Mouse (Mus musculus): ENCODE data around the gene Nlk. TPM values are rescaled to one million over a fixed set of nuclear protein-coding genes. Genes with fewer than 3 reads are reported as not detected.

Gene Nlk
- polyA plus RNA-seq, 1 experiment = 25.6 TPM

- Histone ChIP-seq H3K4me1 (ENCODE audit: control insufficient read depth, insufficient read depth, low read length) (peaks cover 5% of the 10 kb centered on the region; the same call in 1 of the 2 replicates), H3K27me3 (ENCODE audit: control insufficient read depth, insufficient read depth, low read length) (no peaks in the 10 kb centered on the region), H3K4me3 (replicated peaks; ENCODE audit: insufficient read depth, low read depth, low read length) (no peak overlapping the region), H3K27ac (ENCODE audit: insufficient read depth, low read length) (no peak overlapping the region)
- 85% methylated on average over 3 of the region's 3 CpGs for WGBS
- TF ChIP-seq CTCF (IDR thresholded peaks at IDR 0.05; ENCODE audit: borderline replicate concordance, insufficient read depth, low read depth, low read length) = no peak
- TF ChIP-seq POLR2A (IDR thresholded peaks at IDR 0.05; ENCODE audit: borderline replicate concordance, insufficient read depth, low read length) = no peak
- no peak for DNase-seq
Measured at GRCm38 (mm10) chr11:78642151-78642550, 55.0 kb downstream of the Nlk start.

- Histone ChIP-seq H3K27ac (ENCODE audit: insufficient read depth, low read length) (no peak overlapping the region), H3K4me3 (replicated peaks; ENCODE audit: insufficient read depth, low read depth, low read length) (no peak overlapping the region), H3K27me3 (ENCODE audit: control insufficient read depth, insufficient read depth, low read length) (no peaks in the 10 kb centered on the region), H3K4me1 (ENCODE audit: control insufficient read depth, insufficient read depth, low read length) (peaks cover 5% of the 10 kb centered on the region; the same call in 1 of the 2 replicates)
- no peak for DNase-seq
- WGBS = 92% methylated on average over 3 of the region's 3 CpGs
- TF ChIP-seq CTCF (IDR thresholded peaks at IDR 0.05; ENCODE audit: borderline replicate concordance, insufficient read depth, low read depth, low read length) (no peak), POLR2A (IDR thresholded peaks at IDR 0.05; ENCODE audit: borderline replicate concordance, insufficient read depth, low read length) (no peak)
Measured at GRCm38 (mm10) chr11:78641088-78641487, 56.1 kb downstream of the Nlk start.

- H3K4me1 ChIP-seq (ENCODE audit: control insufficient read depth, insufficient read depth, low read length) = no peaks in the 10 kb centered on the region; the same call in 1 of the 2 replicates
- 97% methylated on average over 2 of the region's 2 CpGs for WGBS
- no peak overlapping the region for H3K4me3 ChIP-seq (replicated peaks; ENCODE audit: insufficient read depth, low read depth, low read length)
- no peaks in the 10 kb centered on the region for H3K27me3 ChIP-seq (ENCODE audit: control insufficient read depth, insufficient read depth, low read length)
- H3K27ac ChIP-seq (ENCODE audit: insufficient read depth, low read length) = no peak overlapping the region
- TF ChIP-seq CTCF (IDR thresholded peaks at IDR 0.05; ENCODE audit: borderline replicate concordance, insufficient read depth, low read depth, low read length) (no peak), POLR2A (IDR thresholded peaks at IDR 0.05; ENCODE audit: borderline replicate concordance, insufficient read depth, low read length) (no peak)
- DNase-seq = no peak
Measured at GRCm38 (mm10) chr11:78632782-78633181, 64.4 kb downstream of the Nlk start.

GRCm38 (mm10) chr11:78628871-78629270, 68.3 kb downstream of the Nlk start:
- TF ChIP-seq POLR2A (IDR thresholded peaks at IDR 0.05; ENCODE audit: borderline replicate concordance, insufficient read depth, low read length) = no peak
- TF ChIP-seq CTCF (IDR thresholded peaks at IDR 0.05; ENCODE audit: borderline replicate concordance, insufficient read depth, low read depth, low read length) = no peak

GRCm38 (mm10) chr11:78624377-78624776, 72.8 kb downstream of the Nlk start:
- Histone ChIP-seq H3K4me1 (ENCODE audit: control insufficient read depth, insufficient read depth, low read length) (no peaks in the 10 kb centered on the region), H3K4me3 (replicated peaks; ENCODE audit: insufficient read depth, low read depth, low read length) (no peak overlapping the region), H3K27ac (ENCODE audit: insufficient read depth, low read length) (no peak overlapping the region), H3K27me3 (ENCODE audit: control insufficient read depth, insufficient read depth, low read length) (no peaks in the 10 kb centered on the region)
- 83% methylated on average over 3 of the region's 3 CpGs for WGBS
- DNase-seq = no peak
- TF ChIP-seq POLR2A (IDR thresholded peaks at IDR 0.05; ENCODE audit: borderline replicate concordance, insufficient read depth, low read length) (no peak), CTCF (IDR thresholded peaks at IDR 0.05; ENCODE audit: borderline replicate concordance, insufficient read depth, low read depth, low read length) (no peak)

More at GRCm38 (mm10) chr11:78628871-78629270, 68.3 kb downstream of the Nlk start:
- Histone ChIP-seq H3K4me3 (replicated peaks; ENCODE audit: insufficient read depth, low read depth, low read length) (no peak overlapping the region), H3K27ac (ENCODE audit: insufficient read depth, low read length) (no peak overlapping the region), H3K27me3 (ENCODE audit: control insufficient read depth, insufficient read depth, low read length) (no peaks in the 10 kb centered on the region), H3K4me1 (ENCODE audit: control insufficient read depth, insufficient read depth, low read length) (no peaks in the 10 kb centered on the region)
- WGBS = 80% methylated on average over 3 of the region's 3 CpGs
- DNase-seq = no peak

GRCm38 (mm10) chr11:78621926-78622325, 75.2 kb downstream of the Nlk start:
- no peak for DNase-seq
- H3K27ac ChIP-seq (ENCODE audit: insufficient read depth, low read length) = no peak overlapping the region
- no peak for TF ChIP-seq CTCF (IDR thresholded peaks at IDR 0.05; ENCODE audit: borderline replicate concordance, insufficient read depth, low read depth, low read length)
- no peak for TF ChIP-seq POLR2A (IDR thresholded peaks at IDR 0.05; ENCODE audit: borderline replicate concordance, insufficient read depth, low read length)
- no peak overlapping the region for H3K4me3 ChIP-seq (replicated peaks; ENCODE audit: insufficient read depth, low read depth, low read length)
- H3K27me3 ChIP-seq (ENCODE audit: control insufficient read depth, insufficient read depth, low read length) = no peaks in the 10 kb centered on the region
- no peaks in the 10 kb centered on the region for H3K4me1 ChIP-seq (ENCODE audit: control insufficient read depth, insufficient read depth, low read length)

GRCm38 (mm10) chr11:78620179-78620578, 77.0 kb downstream of the Nlk start:
- no peaks in the 10 kb centered on the region for H3K27me3 ChIP-seq (ENCODE audit: control insufficient read depth, insufficient read depth, low read length)
- WGBS = 95% methylated on average over 3 of the region's 3 CpGs
- no peaks in the 10 kb centered on the region for H3K4me1 ChIP-seq (ENCODE audit: control insufficient read depth, insufficient read depth, low read length)
- H3K4me3 ChIP-seq (replicated peaks; ENCODE audit: insufficient read depth, low read depth, low read length) = no peak overlapping the region
- H3K27ac ChIP-seq (ENCODE audit: insufficient read depth, low read length) = no peak overlapping the region
- no peak for TF ChIP-seq CTCF (IDR thresholded peaks at IDR 0.05; ENCODE audit: borderline replicate concordance, insufficient read depth, low read depth, low read length)
- TF ChIP-seq POLR2A (IDR thresholded peaks at IDR 0.05; ENCODE audit: borderline replicate concordance, insufficient read depth, low read length) = no peak
- no peak for DNase-seq

- no peak for TF ChIP-seq POLR2A (IDR thresholded peaks at IDR 0.05; ENCODE audit: borderline replicate concordance, insufficient read depth, low read length)
- no peak for TF ChIP-seq CTCF (IDR thresholded peaks at IDR 0.05; ENCODE audit: borderline replicate concordance, insufficient read depth, low read depth, low read length)
- no peak overlapping the region for H3K27ac ChIP-seq (ENCODE audit: insufficient read depth, low read length)
- no peaks in the 10 kb centered on the region for H3K27me3 ChIP-seq (ENCODE audit: control insufficient read depth, insufficient read depth, low read length)
- no peaks in the 10 kb centered on the region for H3K4me1 ChIP-seq (ENCODE audit: control insufficient read depth, insufficient read depth, low read length)
- H3K4me3 ChIP-seq (replicated peaks; ENCODE audit: insufficient read depth, low read depth, low read length) = no peak overlapping the region
- DNase-seq = no peak
Measured at GRCm38 (mm10) chr11:78611273-78611672, 85.9 kb downstream of the Nlk start.
